In the genomic region with DNA sequence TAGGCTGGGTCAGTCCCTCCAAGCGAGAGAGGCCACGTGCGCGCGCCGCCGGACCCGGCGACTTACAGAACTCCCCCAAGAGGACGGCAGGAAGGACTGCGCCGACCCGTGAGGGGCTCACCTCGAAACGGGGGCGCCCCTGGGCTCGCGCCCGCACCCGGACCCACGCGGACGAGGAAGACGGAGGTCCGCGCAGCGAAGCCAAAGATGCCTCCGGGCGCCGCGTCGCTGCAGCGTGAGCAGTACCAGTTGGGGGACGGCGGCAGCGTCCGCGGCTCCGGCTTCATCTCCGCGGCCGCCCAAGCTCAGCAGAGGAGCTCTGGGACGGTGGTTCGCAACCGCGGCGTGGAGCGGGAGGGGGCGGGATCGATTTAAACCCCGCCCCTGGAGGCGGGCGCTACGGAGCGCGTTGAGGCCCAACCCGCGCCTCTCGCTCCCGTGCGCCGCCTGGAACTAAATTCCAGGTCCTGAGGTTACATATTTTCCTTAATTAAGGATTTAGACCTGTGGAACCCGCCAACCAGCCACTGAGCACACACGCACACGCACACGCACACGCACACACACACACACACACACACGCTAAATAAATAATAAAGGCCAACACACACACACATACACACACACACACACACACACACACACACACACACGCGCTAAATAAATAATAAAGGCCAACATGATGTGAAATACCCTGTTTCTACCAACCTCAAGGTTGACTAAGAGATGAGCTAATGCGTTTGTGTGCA, we compare ENCODE assay signal across 8 mouse cellular contexts. TPM values are rescaled to one million over a fixed set of nuclear protein-coding genes. Genes with fewer than 3 reads are reported as not detected.
DNase-seq lines count a peak whose midpoint lies in the region; ATAC-seq and TF ChIP-seq lines count a peak whose summit lies in the region.

Gene Gemin5 (minus strand): TSS at position 373 of the 749 bp plus-strand sequence.

- H3K36me3 ChIP-seq in embryonic facial prominence, embryonic 11.5 days (replicated peaks; ENCODE audit: control insufficient read depth, insufficient read depth, low read depth, low read length), result peaks cover 4% of the 10 kb centered on the region
- H3K36me3 ChIP-seq in limb, embryonic 11.5 days (ENCODE audit: control insufficient read depth, insufficient read depth, low read length), result peaks cover 16% of the 10 kb centered on the region
- H3K36me3 ChIP-seq in midbrain, embryonic 13.5 days, result peaks cover 34% of the 10 kb centered on the region
- H3K36me3 ChIP-seq in small intestine, adult 2 months (ENCODE audit: control insufficient read depth, insufficient read depth, low read length), result peaks cover 10% of the 10 kb centered on the region

- no peaks in the 10 kb centered on the region for H3K27me3 ChIP-seq in embryonic facial prominence, embryonic 11.5 days (ENCODE audit: control insufficient read depth, insufficient read depth, low read length)
- H3K27me3 ChIP-seq in limb, embryonic 11.5 days (ENCODE audit: control insufficient read depth, insufficient read depth, low read length), result no peaks in the 10 kb centered on the region
- no peaks in the 10 kb centered on the region for H3K27me3 ChIP-seq in midbrain, embryonic 13.5 days
- no peaks in the 10 kb centered on the region for H3K27me3 ChIP-seq in small intestine, adult 2 months (ENCODE audit: control insufficient read depth, insufficient read depth, low read length)

- TF ChIP-seq CTCF in small intestine, adult 2 months (IDR thresholded peaks at IDR 0.05; ENCODE audit: extremely low read depth, insufficient read length, insufficient replicate concordance, low read depth, low read length), result no peak

- no peaks in the 10 kb centered on the region for H3K4me1 ChIP-seq in embryonic facial prominence, embryonic 11.5 days (ENCODE audit: control insufficient read depth, insufficient read depth, low read length)
- H3K4me1 ChIP-seq in limb, embryonic 11.5 days (ENCODE audit: control insufficient read depth, insufficient read depth, low read length), result peaks cover 7% of the 10 kb centered on the region; the same call in 1 of the 2 replicates
- H3K4me1 ChIP-seq in midbrain, embryonic 13.5 days (replicated peaks), result peaks cover 22% of the 10 kb centered on the region
- H3K4me1 ChIP-seq in small intestine, adult 2 months (ENCODE audit: control insufficient read depth, insufficient read depth, insufficient read length, low read length), result peaks cover 2% of the 10 kb centered on the region; the same call in 1 of the 2 replicates

- ATAC-seq in embryonic facial prominence, embryonic 11.5 days (replicated peaks; ENCODE audit: insufficient number of reproducible peaks, low FRiP score, low TSS enrichment, low read depth), result peak; percentile 75
- ATAC-seq in limb, embryonic 11.5 days (ENCODE audit: insufficient number of reproducible peaks, low FRiP score, low TSS enrichment, low read depth), result peak; percentile 76
- peak; percentile 81 for ATAC-seq in midbrain, embryonic 13.5 days

- H3K27ac ChIP-seq in embryonic facial prominence, embryonic 11.5 days (replicated peaks; ENCODE audit: low read depth, low read length), result 0 out of 2 replicates have a peak within 1 kb of the TSS, but pooled peaks have one; percentile 35
- 0 out of 2 replicates have a peak within 1 kb of the TSS, but pooled peaks have one; percentile 36 for H3K27ac ChIP-seq in limb, embryonic 11.5 days (replicated peaks; ENCODE audit: low read depth, low read length)
- peak within 1 kb of the TSS; percentile 71 for H3K27ac ChIP-seq in midbrain, embryonic 13.5 days
- no peak within 1 kb of the TSS for H3K27ac ChIP-seq in small intestine, adult 2 months (ENCODE audit: insufficient read depth, low read depth, low read length)

- H3K9ac ChIP-seq in embryonic facial prominence, embryonic 11.5 days (replicated peaks; ENCODE audit: low read length), result peak within 1 kb of the TSS; percentile 86
- H3K9ac ChIP-seq in limb, embryonic 11.5 days (ENCODE audit: low read length), result peak within 1 kb of the TSS; percentile 81
- peak within 1 kb of the TSS; percentile 82 for H3K9ac ChIP-seq in midbrain, embryonic 13.5 days (replicated peaks)

- peak; percentile 93 for DNase-seq in 3134 (ENCODE audit: extremely low read depth, insufficient read length, low spot score)
- peak; percentile 86 for DNase-seq in adrenal gland, postnatal 25 days
- peak; percentile 89 for DNase-seq in embryonic facial prominence, embryonic 11.5 days (ENCODE audit: low spot score)
- peak; percentile 97 for DNase-seq in heart, adult 11 months
- peak; percentile 89 for DNase-seq in kidney, adult 18-20 months
- peak; percentile 89 for DNase-seq in limb, embryonic 11.5 days (ENCODE audit: low spot score)

- H3K4me2 ChIP-seq in embryonic facial prominence, embryonic 11.5 days (ENCODE audit: low read depth, low read length), result peak within 1 kb of the TSS; percentile 53
- H3K4me2 ChIP-seq in limb, embryonic 11.5 days (ENCODE audit: low read depth, severe bottlenecking), result peak within 1 kb of the TSS; percentile 74
- peak within 1 kb of the TSS; percentile 72 for H3K4me2 ChIP-seq in midbrain, embryonic 13.5 days (replicated peaks)

- H3K9me3 ChIP-seq in embryonic facial prominence, embryonic 11.5 days (replicated peaks; ENCODE audit: control insufficient read depth, low read length), result no peaks in the 10 kb centered on the region
- H3K9me3 ChIP-seq in limb, embryonic 11.5 days (ENCODE audit: control insufficient read depth, low read length), result no peaks in the 10 kb centered on the region
- H3K9me3 ChIP-seq in midbrain, embryonic 13.5 days, result no peaks in the 10 kb centered on the region

- TF ChIP-seq POLR2A in small intestine, adult 2 months (IDR thresholded peaks at IDR 0.05; ENCODE audit: low read depth, low read length), result peak; percentile 37; the same call in 1 of the 2 replicates

- H3K4me3 ChIP-seq in embryonic facial prominence, embryonic 11.5 days (ENCODE audit: low read depth, low read length), result peak within 1 kb of the TSS; percentile 92
- H3K4me3 ChIP-seq in limb, embryonic 11.5 days (ENCODE audit: low read depth, low read length), result peak within 1 kb of the TSS; percentile 93
- H3K4me3 ChIP-seq in midbrain, embryonic 13.5 days (replicated peaks), result peak within 1 kb of the TSS; percentile 78
- peak within 1 kb of the TSS; percentile 99 for H3K4me3 ChIP-seq in small intestine, adult 2 months (ENCODE audit: low read depth, low read length)

- 1% methylated on average over 71 of the region's 71 CpGs for WGBS in embryonic facial prominence, embryonic 11.5 days
- 1% methylated on average over 70 of the region's 71 CpGs for WGBS in limb, embryonic 11.5 days
- 1% methylated on average over 71 of the region's 71 CpGs for WGBS in midbrain, embryonic 13.5 days
- WGBS in small intestine, adult 2 months, result under 1% methylated on average over 71 of the region's 71 CpGs

RNA-seq across cellular contexts. Expression of gene Gemin5, which starts in this region (rescaled TPM):
- total RNA-seq in adrenal gland, postnatal 25 days (2021), result 23.3 and 26.5 TPM in 2 replicates
- 27.3 and 27.6 TPM in 2 replicates for polyA plus RNA-seq in embryonic facial prominence, embryonic 11.5 days (2014; fragmentation: Nextera tagmentation; extraction: Ambion mirVana)
- 28.5 and 30.3 TPM in 2 replicates for polyA plus RNA-seq in limb, embryonic 11.5 days (2014; fragmentation: Nextera tagmentation; extraction: Ambion mirVana)
- polyA plus RNA-seq in midbrain, embryonic 13.5 days (2015; fragmentation: Nextera tagmentation; extraction: Ambion mirVana), result 17.5 and 19.1 TPM in 2 replicates
- polyA plus RNA-seq in small intestine, adult 2 months (2012; rRNA removed), result 2.5 and 3.5 TPM in 2 replicates
